Mouse (Mus musculus) lung, postnatal 4 days (tissue): ENCODE results near the gene Son.

Experiments
- DNase-seq, 2 experiments: peaks; one replicate each; pipeline ENCODE4 v3.0.0; 2021

Gene Son

DNA sequence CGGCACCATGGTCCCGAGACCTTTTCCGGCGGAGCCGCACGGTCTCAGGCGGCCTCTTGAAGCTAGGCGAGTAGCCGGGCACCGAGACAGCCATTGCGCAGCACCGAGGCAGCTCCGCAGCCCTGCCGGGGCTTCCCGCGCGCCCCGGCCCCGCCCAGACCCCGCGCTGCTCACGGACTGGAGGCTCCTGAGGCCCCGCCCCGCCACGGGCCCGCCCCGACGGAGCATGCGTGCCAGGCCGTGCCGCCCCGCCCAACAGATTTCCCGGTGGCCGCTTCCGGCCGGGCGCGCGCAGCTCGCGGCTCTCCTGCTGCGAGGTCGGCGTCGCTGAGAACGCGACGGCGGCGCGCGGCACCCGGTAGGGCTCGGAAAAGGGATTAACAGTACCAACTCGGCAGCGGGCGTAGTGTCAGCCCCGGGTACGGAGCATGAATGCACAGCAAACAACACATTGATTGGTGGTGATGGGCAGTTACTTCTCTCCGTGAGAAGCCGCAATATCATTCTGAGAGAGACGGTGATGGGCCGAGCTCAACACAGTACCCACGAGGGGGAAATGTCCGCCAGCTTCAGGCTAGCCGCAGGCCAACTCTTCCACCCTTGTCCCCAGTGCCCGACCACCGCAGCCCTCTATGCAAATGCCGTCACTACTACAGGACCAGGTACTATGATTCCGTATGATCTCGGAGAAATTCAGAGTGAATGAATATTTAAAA lies 41.5 kb downstream of the Son start, which contains the start of gene Donson:
Gene Donson (minus strand): TSS at position 152 of the 716 bp plus-strand sequence.
- DNase-seq, result peak; percentile 96 to 97

DNA sequence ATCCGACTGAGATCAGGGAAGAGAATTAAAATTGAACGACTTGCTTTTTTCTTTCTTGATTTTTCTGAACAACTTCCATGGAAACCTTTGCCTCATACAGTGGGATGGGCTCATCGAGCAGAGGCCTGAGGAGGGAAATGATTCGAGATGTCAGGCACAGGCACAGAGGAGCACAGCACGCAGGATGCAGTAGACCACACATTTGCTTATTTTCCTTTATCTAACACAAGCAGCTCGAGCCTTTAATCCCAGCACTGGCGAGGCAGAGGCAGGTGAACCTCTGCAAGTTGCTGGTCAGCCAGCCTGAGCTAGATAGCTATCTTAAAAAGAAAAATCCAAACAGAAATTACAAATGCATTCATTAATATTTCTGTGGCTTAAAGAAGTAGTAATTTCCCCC lies 42.5 kb downstream of the Son start:
- no peak for DNase-seq

DNA sequence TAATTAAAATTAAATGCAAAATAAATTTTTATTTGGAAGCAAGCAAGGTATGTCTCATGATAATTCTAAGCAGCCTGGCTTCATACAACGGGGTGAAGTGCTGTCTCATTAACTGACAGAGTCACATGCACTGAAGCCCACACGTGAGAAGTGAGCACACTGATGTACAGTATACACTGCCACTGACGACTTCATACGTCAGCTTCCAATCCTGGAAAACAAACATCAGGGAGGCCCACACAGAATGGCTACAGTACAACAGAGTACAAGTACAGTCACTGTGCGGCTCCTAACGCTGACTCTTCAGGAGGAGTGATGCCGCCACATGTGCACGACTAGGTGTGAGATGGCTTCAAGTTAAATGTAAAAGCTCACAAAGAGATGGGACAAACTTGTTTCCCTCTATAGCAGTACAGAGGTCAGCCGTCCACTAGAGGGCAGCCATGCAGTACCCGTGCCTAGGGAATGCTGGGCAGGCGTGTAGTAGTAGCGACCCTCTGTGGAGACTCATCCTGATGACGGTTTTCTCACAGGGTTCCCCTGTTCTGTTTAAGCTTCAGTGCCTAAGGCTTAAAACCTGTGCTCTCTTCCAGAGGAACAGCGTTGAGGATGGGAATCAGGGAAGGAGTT lies 47.3 kb downstream of the Son start:
- peak; percentile 76 to 82 for DNase-seq

DNA sequence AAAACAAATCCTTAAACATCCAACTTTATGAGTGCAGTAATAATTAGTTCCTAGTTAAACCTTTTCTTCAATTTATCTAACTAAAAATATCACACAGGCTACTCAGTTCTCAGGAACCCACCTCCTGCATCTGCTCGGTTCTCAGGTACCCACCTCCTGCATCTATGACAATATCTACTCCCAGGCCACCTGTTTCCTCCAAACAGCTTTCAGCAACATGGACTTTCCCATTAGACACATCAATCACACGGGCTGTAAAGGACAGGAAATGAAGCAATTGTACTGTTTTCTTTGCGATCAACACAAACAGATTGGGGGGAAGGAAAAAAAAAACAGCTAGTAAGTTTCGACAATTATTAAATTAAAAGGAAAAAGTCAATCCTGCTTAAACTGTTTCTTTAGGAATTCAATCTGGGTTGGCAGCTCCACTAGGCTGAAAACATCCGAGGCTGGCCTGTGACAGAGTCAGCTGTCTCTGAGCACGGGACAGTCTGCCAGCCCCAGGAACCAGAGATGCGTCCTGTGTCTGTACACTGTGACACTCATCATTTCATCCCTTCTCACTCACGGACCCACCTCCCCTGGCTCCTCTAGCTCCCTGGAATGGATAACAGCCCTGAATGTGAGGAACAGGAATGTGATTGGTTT lies 47.9 kb downstream of the Son start:
- DNase-seq, result no peak

DNA sequence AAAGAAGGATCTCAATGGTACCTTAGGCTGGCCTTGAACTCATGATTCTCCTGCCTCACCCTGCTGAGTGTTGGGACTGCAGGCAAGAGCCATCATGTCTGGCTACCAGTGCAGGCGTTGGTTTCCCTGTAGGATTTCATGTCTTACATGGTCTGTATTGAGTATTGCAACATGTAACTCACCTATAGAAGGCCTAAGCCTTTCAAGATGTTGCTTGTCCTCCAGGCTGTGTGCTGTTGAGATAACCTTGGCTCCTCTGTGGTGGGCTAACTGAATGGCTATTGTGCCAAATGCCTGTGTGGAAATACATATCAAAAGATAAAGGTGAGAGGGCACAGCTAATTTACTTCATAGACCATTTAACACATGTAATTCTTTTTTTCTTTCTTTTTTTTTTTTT lies 51.7 kb downstream of the Son start:
- no peak for DNase-seq

DNA sequence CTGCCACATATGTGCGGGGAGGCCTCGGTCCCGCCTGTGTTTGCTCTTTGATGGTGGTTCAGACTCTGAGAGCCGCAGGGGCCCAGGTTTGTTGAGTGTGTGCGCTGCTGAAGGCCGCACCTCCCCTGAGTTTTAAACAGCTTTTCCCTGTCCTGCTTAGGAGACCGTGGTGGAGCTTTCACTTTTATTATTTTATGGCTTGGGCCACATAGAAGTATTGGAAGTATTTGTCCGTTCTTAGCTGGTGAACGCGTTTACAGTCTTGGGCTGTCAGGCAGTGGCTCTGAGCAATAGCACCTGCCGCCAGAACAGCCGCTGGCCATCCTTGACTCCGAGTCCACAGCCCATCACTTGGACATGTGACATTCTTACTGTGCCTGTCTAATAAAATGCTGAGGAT lies 54.6 kb downstream of the Son start:
- DNase-seq, result peak; percentile 51 to 86

DNA sequence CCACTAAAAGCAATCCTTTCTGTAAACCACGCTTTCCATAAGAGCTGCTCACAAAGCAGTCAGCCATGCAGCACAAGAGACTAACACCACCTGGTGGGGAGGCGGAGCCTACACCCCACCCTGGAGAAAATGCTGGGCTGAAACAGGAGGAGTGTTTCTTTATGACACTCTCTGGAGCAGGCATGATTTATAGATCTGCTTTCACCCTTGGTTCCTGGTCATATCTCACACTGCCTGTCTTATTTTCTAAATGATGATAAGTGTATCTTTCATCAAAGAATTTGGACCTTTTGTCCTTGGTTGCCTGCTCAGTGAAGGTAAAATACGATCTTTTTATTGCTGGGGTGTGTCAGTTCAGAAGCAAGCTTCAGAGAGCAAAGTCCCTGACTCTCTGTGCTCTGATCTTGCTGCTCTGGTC lies 55.5 kb downstream of the Son start:
- DNase-seq, result no peak

DNA sequence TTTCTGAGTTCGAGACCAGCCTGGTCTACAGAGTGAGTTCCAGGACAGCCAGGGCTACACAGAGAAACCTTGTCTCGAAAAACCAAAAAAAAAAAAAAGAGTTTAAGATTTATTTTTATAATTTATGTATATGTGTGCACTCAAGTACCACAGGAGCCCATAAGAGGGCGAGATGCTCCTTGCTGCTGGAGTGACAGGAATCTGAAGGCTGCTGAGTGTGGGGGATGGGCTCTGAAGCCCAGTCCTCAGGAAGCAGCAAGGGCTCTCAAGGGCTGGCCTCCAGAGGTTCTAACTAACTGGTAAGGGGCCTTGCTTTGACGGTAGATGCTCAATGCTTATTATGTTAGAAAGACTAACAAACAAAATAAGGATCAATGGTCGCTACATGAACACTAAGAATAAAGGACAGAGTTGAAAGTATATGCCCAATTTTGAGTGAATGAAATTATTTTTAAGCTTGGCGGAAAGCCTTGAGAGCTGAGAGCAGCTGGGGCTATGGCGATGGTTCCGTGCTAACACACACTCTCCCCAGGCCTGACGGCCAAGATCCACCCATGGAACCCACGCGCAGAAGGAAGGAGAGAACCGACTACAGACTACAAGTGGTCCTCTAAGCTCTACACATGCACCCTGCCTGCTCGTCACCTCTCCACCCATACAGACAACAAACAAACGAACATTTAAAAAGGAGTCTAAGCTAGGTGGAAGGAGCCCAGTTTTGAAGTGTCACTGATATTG lies 57.5 kb downstream of the Son start:
- DNase-seq, result no peak

DNA sequence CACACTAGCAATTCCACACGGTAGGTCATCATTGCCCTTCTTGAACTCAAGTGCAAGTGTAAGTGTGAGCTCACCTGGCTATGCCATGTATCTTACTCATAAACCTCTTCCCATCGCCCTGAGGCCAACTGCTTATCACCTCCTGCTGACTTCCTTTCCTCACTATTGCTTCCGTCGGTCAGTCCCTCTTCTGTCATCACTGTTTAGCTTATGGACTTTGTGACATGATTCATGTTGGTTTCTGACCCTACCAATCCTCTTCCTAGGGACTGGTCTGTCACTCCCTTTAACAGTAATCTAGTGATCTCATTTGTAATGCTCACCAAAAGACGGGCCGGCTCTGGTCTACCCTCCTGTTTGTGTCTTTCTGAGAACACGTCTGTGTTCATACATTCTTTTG lies 62.9 kb downstream of the Son start:
- DNase-seq, result no peak

DNA sequence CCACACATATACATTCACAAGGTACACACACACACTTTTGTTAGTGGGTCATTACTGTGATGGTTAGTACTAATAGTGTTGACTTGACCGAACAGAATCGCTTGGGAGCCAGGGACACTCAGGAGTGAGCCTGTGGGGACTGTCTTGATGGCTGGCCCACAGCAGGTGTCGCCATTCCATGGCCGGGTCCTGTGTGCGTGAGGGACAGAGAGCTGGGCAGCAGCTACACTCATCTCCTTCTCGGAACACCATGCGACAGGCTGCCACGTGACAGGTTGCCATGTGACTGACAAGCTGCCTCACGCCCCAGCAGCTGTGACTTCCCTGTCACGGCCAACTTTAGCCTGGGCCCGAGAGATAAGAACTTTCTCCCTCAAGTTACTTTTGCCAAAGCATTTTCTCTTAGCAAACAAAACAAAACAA lies 69.6 kb downstream of the Son start:
- DNase-seq, result peak; percentile 22 to 39

DNA sequence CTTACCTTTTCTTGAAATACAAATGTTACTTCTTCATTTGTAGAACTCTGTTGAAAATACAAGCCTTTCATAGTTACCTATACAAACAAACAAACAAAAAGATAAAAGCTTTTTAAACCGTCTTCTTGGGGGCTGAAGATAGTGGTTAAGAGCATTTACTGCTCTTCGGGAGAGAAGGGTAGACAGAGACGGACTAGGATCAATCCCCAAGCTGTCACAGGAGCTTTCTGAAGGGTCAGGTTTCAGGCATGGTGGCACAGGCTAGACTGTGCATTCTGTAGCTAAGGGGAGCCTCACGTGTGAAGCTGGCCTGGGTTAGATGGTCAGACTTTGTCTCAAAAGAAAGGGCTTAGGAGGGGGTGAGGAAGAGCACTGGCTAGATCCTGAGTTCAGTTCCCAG lies 70.1 kb downstream of the Son start:
- no peak for DNase-seq

DNA sequence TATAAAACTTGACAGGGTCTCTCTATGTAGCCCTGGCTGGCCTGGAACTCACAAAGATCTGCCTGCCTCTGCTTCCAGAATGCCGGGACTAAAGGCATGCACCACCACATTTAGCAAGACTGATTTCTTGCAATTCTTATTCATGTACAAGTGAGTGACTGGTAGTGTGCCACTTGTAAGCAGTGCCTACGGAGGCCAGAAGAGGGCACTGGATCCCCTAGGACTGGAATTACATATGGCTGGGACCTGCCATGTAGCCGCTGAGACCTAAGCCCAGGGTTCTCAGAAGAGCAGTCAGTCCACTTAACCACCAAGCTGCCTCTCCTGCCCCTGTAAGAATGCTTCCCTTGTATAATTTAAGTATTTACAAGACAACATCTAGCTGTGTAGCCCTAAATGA lies 76.9 kb downstream of the Son start:
- peak; percentile 55 to 73 for DNase-seq

DNA sequence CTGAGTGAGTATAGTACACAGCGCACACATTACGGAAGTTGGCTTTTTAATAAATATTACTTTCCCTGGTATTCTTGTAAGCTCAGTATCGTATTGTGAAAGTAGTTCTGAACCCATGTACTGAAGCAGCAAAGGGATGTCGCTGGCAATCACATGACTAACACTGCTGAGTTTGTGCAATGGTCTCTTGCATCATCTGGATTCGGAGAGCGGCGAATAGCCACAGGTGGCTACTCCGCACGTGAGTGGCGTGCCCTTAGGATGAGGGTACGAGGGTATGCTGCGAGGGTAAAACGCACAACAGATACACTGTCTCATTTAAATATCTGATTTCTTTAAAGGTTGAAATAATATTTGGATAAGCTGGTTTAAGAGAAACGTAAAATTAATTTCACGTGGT lies 80.1 kb downstream of the Son start:
- peak; percentile 28 to 43 for DNase-seq

DNA sequence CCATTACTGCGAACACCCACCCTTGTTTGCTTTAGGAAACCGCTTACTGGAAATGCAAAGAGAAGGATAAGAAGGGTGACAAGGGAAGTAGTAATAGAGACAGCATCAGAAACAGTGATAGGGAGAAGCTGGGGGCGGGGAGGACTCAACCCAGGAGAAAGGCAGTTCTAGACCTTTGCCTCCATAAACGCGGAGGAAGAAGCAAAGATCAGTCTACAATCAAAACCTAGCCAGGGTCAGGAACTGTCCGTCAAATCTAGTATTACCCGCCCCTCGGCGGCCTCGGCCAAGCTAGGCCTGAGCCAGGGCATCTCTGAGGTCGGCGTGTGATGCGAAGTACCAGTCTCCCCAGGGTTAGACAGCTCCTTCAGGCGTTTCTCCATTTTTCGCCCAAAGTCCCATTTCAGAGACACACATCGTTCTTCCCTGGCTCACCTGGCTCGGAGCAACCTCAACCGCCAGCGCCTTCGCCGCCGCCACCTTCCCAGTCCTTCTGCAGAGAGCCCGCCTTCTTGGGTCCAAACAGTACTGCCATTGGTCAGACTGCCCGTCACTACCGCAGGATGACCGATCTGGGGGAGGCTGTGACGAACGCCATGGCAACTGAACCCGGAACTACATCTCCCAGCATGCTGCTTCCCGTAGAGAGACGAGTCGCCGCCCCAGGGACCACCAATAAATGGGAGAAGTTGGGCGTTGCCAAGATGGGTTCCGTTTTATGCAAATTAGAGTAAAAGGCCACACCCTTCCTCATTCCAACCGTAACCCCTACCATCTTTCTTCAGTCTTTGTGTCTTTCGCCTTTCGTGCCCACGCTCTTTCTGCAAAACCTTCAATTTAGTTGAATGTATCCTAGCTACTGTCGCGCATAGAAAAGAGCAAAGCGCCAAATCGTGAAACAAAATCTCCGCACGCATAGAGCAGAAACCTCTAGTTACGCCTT lies 81.1 kb downstream of the Son start, which contains the start of gene Cryzl1:
Gene Cryzl1 (minus strand): TSS at position 853 of the 943 bp plus-strand sequence.
- DNase-seq, result peak; percentile 98 to 99
